Mouse (Mus musculus) right cerebral cortex, postnatal 14 days (tissue): ENCODE data around the gene Kat5.
A peak's percentile ranks its signal among the peaks of the same experiment; 100 is the strongest.

Experiments used
- DNase-seq: peaks from one replicate; pipeline ENCODE4 v3.0.0; 2022

Kat5 gene

GRCm38 (mm10) chr19:5609547-5610404, at the start of gene Kat5:
TSS of gene Kat5 (minus strand) at chr19:5610237.
- peak; percentile 92 for DNase-seq

DNA sequence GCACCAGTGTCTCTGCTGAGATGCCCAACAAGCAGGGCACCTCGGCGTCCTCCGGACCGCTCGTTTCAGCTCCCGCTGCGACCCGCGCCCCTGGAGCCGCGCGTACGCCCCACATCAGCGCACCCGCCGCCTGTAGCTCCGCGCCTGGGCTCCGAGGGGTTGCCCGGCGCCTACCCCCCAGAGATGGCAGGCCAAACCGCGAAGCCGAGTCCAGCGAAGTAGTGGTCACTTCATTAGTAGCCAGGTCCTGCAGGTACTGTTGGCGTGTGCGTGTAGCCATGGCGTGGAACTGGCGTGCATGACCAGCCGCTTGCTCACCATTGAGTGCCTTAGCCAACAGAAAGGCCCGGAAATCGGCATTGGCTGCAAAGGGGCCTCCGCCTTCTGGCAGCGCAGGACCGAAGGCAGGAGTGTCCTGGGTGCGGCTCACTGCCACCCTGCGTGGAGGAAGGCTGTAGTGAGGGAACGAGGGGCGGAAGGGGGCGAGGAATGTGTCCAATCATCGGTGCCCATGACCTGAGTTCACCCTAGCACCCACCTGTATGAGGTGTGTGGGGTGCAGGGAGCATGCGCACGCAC, 44.8 kb upstream of the Kat5 start:
- no peak for DNase-seq

DNA sequence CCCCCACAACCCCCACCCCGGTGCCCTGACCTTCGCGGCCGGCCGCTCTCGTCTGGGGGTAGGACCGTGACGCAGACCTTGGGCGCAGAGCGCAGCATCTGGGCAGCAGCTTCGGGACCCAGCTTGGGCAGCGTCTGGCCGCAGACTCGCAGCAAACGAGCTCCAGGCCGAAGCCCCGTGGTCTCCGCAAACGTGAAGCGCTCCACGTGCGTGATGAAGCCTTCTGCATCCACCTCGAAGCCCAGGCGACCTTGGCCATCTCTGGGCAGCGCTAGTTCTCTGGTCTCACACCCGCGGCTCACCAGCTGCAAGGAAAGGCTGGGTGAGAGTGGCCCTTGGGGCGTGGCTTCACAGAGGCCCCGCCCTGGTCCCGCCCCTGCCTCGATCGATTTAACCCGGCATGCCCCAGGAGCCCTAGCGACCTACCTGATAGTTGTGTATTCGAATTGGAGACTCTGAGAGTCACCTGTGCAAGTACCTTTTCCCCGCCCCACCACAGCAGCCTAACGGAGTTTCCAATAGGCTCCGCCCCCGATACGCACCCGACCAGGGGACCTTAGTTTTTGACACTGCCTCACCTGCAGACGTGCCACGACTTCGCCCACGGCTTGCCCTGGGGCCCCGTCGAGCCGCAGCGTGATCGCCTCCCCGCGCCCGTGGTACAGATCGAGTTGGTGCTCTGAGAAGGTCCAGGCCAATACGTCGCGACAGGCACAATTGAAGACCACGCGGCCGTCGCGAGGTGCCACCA, 44.1 kb upstream of the Kat5 start:
- DNase-seq = no peak

DNA sequence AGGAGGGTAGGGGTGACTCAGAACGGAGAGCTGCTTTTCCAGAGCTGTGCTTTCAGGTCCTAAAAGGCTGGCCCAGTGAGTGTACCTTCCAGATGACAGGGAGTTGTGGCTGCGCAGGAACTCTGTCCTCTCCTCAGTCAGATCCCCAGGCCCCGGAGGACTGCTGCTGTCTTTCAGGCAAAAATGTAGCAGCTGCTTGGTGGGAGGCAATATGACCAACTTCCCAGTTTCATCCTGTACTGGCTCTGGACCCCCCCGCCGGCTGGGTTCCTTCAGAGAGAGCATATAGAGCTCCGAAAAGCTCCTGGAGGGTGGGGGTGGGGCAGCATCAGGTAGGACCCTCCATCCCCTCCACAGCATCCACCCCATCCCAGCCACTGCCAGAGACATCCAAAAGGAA, 42.5 kb upstream of the Kat5 start:
- DNase-seq = no peak

DNA sequence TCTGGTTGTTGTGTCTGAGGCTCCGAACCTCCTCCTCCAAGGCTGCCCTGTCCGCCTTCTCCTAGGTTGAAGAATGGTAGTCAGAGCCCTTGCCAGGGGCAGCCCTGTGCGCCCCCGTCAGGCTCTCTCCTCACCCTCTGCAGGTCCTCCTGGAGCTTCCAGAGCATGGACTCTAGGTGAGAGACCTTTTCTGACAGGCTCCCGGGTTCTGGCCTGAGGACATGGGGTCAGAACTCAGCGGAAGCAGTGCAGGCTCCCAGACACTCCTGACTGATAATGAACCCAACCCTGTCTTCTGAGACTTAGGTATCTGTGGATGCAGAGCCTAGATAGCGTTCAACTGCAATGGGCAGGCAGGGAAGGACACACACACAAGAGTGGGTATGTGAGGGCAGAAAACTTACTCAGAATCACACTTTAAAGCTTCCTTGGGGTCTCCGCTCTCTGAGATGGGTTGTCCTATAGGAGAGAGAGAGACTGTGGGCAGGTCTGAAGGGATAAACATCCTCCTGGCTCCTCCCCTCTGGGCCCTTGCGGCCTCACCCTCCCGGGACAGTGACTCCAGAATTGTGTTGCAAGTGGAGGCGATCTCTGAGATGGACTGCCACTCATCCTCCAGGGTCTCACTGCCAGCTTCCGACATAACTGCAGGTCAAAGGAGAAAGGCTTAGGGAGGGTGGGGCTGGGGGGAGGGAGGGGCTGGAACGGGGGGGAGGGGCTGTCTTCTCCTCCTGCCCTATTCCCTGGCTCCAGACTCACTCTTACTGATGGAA, 41.7 kb upstream of the Kat5 start:
- no peak for DNase-seq

GRCm38 (mm10) chr19:5649298-5649741, 39.3 kb upstream of the Kat5 start:
- DNase-seq = no peak

GRCm38 (mm10) chr19:5648401-5649297, 38.6 kb upstream of the Kat5 start:
- DNase-seq = peak; percentile 67

- no peak for DNase-seq
These were observed 37.8 kb upstream of the Kat5 start for GRCm38 (mm10) chr19:5647791-5648190.

GRCm38 (mm10) chr19:5646731-5647330, 36.8 kb upstream of the Kat5 start:
- no peak for DNase-seq

- no peak for DNase-seq
These were observed 35.2 kb upstream of the Kat5 start for GRCm38 (mm10) chr19:5645280-5645679.

DNA sequence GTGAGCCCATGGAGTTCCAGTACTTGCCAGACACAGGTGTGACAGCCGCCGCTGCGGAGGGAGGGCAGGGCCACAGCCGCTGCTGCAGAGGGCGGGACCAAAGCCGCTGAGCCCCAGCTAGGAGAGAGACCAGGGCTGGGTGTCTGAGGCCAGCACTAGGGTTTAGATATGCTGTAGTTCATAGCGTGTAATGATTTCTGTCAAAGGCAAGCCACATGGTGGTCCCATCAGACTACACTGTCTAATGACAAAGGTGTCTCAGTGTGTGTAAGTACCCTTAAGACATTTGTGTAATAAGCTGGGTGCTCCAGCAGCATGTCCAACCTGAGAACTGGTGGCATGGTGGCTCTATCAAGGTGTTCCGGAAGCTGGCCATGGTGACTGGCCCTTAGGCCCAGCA, 31.6 kb upstream of the Kat5 start:
- DNase-seq = no peak

DNA sequence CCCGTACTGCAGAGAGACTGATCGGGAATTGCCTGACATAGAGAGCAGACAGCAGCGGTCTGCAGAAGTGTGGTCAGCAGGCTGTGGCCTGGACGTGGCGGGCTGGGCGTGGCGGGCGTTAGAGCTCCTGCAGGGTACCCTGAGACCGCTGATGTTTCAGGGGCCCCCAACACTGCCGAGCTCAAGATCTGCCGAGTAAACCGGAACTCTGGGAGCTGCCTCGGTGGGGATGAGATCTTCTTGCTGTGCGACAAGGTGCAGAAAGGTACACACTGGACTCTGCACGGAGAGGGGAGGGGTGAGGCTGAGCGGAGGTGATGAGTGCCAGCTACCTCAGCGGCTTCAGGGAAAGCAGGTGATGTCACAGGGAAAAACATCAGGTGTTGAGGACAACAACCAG, 31.0 kb upstream of the Kat5 start:
- DNase-seq = no peak

DNA sequence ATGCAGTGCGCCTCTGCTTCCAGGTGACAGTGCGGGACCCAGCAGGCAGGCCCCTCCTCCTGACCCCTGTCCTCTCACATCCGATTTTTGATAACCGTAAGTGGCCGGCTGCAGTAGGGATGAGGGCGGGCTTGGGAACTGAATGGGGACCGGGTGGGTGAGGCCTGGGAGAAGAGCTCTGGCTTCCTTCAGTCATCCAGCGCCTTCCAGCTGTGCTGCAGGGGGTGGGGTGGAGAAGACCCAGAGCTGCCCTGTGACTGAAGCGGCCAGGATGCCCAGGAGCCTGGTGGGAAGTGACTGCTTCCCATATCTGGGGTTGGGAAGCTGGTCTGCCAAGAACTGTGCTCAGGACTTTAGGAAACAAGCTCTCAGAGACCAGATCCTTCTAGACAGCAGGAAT, 30.3 kb upstream of the Kat5 start:
- DNase-seq = no peak

DNA sequence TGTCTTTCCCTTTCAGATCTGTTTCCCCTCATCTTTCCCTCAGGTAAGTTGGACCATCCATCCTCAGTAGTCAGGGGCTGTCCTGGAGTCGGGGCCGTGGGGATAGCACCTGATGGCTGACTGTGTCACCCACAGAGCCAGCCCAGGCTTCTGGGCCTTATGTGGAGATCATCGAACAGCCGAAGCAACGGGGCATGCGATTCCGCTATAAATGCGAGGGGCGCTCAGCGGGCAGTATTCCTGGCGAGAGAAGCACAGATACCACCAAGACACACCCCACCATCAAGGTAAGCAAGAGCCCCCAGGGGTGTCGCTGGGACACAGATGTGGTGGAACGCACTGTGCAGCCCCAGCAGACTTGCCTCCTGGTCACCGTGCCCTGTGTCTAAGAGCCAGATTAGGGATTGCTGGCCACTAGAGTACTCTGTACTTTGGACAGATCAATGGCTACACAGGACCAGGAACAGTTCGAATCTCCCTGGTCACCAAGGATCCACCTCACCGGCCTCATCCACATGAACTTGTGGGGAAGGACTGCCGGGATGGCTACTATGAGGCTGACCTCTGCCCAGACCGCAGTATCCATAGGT, 28.5 kb upstream of the Kat5 start:
- no peak for DNase-seq

- DNase-seq = peak; percentile 89
These were observed 27.3 kb upstream of the Kat5 start, which contains the start of gene Rela for GRCm38 (mm10) chr19:5637069-5638047. TSS of gene Rela (plus strand) at chr19:5637483.

DNA sequence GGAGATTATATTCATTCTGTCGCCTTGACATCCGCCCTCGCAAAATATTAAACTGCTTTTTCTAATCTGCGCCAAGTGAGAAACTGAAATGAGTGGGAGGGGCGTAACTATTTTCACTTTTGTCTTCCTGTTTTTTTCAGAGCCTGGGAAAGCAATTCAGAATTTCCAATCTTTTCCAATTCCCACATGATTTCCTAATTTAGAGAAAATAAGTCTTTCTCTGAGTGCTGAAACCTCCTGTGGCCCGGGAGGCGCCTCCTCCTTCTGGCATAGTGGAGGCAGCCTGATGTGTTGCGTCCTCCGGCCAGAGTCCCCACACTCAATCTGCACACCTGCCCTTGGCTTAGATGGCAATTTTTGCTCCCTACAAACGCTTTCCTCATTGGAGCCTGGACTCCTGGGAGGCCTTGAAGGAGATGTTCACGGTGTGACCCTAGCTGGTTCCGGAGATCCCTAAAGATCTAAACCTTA, 26.6 kb upstream of the Kat5 start:
- no peak for DNase-seq

- DNase-seq = no peak
These were observed 26.1 kb upstream of the Kat5 start for GRCm38 (mm10) chr19:5636036-5636570.

GRCm38 (mm10) chr19:5632120-5632519, 22.1 kb upstream of the Kat5 start:
- DNase-seq = no peak

GRCm38 (mm10) chr19:5629907-5630306, 19.9 kb upstream of the Kat5 start:
- DNase-seq = no peak
